Mouse (Mus musculus): ENCODE results near the gene Adprh. TPM values are rescaled to one million over a fixed set of nuclear protein-coding genes. Genes with fewer than 3 reads are reported as not detected.

Adprh gene
- total RNA-seq, 2 experiments from 2014 or later, result 16.4 to 18.1 TPM

DNA sequence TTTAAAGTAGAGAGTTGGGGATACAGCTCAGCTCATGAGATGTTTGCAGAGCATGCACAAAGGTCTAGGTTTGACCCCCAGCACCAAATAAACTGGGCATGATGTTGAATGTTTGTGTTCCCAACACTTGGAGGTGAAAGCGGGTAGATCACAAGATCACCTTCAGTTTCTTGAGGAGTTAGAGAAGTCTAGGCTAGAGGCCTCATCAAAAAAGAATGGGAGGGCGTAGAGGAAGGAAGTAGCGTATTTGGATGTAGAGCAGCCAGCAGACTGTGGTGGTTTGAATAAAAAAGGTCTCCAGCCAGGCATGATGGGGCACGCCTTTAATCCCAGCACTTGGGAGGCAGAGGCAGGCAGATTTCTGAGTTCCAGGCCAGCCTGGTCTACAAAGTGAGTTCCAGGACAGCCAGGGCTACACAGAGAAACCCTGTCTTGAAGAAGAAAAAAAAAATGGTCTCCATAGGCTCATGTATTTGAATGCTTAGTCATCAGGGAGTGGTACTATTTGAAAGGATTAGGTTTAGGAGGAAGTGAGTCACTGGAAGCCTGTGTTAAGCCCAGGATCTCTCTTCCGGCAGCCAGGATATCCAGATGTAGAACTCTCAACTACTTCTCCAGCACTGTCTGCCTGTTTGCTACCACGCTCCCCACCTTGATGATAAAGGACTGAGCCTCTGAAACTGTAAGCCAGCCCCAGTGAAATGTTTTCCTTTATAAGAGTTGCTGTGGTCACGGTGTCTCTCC is 8.6 kb downstream of the Adprh start:
- DNase-seq (ENCODE audit: low spot score), result no peak

DNA sequence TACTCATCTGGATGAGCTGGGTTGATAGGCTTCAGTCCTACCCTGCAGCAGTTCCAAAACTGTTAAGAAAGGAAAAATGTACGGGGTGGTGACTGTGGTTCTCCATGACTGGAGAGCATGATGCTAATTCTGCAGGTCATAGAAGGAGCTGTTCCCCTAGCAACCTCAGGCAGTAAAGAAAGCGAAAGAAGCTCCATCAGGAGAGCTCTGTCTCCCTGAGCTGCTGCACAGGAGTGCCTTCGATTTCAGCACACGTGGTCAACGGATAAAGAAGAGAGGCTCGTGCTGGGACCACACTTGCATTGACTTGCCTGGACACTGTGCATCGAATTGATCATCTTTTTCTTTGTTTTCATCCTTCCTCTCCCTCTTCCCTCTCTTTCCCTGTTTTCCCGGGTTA is 10.3 kb downstream of the Adprh start:
- no peak for DNase-seq (ENCODE audit: low spot score)

DNA sequence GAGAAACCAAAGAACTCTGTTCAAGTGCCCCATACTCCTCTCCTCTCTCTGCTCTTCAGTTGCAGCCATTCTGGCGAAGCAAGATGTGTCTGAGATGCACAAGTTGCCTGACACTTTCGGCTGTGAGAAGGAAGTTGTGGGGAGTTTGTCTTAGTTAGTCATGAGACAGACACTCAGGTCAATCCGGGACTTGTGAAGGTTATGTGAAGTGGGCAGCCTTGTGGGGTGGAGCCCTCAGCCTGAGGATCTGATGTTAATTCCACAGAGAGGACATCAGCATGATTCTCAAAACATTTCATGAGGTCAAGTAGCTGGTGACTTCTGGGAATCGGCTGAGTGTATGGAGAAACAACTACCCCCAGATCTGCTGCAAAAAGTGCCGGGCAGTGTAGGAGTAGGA is 10.9 kb downstream of the Adprh start:
- DNase-seq (ENCODE audit: low spot score), result no peak

DNA sequence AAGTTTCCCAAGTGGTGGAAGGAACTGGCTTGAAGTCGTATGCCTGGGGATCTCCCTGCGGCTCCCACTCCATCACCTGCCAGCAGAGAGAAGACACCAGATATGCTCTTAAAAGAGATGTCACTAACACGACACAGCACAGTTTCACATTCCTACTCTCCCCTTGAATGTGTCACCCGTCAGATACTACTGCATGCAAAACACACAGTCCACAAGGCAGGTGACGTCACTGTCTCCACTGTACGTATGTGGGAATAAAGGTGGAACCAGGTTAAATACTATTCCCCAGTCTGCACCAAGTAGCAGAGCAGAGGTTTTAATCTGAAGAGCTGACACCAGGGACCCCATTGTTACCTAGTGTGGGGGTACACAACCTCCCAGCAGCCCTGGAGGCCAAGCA is 12.1 kb downstream of the Adprh start:
- DNase-seq (ENCODE audit: low spot score), result no peak

DNA sequence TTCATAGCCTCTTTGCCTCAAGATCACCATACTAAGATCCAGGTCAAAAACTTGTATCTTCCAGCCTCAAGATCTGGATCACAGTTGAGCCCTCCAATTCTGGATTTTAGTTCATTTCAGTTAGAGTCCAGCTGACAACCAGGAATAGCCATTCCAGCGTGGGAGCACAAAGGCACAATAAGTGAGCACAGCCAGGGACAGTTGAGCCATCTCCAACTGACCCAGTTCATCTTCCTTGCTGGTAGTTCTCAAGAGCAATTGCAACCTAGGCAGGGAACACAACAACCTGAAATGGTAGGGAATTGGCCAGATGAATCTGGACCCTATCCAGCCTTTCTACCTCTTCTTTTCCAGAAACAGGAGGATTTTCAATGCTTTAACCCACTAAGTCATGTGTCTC is 13.3 kb downstream of the Adprh start:
- no peak for DNase-seq (ENCODE audit: low spot score)

DNA sequence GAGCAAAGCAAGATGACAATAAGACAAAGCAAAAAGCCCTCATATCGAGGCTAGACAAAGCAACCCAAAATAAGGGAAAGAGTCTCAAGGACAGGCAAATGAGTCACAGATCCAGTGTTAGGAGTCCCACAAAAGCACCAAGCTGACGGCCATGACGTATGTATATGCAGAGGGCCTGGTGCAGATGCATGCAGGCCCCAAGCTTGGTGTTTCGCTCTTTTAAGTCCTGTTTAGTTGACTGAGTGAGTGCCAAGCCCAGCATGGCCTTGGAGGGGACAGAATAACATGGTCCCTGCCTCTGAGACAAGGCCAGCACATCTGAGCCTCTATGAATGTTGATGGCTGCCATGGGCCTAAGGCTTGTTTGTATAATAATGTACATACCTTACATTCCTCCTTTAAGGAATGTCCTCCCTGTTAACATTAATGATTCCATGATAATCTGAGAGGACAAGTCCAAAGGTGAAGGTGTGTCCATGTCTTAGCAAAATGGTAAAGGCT is 18.2 kb downstream of the Adprh start:
- no peak for DNase-seq (ENCODE audit: low spot score)

DNA sequence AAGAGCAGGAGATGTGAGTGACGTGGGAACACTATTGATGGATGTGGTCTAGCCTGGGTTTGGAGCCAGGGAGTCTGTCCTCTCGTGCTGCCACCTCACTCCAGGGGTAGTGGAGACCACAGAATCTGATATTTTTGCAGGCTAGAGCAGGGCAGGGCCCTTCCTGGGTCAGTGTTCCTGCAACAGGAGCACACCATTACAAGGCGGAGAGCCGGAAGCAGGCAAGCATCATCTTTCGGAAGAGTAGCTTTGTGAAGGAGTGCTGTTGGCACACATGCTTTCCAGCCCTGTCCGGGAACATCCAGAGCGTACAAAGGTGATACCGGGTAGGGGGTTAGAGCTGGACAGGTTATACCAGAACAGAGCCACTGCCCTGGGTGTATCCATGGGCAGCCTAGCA is 19.0 kb downstream of the Adprh start:
- no peak for DNase-seq (ENCODE audit: low spot score)

DNA sequence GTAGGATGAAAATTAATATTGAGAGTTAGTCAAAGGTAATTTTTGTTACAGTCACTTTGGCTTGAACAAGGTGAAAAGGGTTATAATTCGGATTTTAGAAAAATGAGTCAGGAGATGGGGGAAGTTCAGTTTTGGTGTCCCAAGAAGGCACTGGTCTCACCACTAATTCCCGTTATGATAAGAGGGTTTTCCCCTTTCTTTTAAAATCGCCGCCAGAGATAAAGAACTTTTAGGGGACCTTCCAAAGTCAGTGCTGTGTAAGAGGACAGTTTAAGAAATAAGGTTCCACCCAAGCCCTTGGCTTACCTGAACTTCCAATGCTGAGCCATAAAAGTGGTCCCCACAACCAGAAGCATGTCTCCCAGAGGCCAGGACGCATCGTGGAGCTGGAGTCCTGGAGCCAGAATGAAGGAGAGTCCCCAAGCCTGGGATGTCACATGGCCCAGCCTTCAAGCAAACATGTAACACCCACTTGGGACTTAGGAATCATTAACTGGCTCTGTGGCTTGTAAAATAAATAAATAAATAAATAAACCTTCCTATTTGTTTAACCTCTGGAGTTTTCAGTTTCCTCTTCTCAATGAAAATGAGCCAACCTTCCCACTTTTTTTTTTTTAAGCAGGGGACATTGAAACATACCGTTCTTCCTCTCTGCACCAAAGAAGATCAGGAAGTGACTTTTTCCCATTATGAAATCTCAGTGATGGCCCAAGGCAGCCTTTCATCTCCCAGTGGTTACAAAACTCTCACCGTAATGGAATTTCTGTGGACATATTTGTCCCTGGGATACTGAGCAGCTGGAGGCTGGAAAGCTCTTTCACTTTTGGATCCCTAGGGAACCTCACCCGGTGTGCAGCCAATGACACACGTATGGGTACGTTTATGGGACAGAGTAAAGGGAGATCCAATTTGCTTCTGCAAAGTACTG is 19.7 kb downstream of the Adprh start, which contains the start of gene Pla1a:
Pla1a (minus strand) TSS at position 648 of the 928 bp plus-strand sequence.
- DNase-seq (ENCODE audit: low spot score), result peak; percentile 55

DNA sequence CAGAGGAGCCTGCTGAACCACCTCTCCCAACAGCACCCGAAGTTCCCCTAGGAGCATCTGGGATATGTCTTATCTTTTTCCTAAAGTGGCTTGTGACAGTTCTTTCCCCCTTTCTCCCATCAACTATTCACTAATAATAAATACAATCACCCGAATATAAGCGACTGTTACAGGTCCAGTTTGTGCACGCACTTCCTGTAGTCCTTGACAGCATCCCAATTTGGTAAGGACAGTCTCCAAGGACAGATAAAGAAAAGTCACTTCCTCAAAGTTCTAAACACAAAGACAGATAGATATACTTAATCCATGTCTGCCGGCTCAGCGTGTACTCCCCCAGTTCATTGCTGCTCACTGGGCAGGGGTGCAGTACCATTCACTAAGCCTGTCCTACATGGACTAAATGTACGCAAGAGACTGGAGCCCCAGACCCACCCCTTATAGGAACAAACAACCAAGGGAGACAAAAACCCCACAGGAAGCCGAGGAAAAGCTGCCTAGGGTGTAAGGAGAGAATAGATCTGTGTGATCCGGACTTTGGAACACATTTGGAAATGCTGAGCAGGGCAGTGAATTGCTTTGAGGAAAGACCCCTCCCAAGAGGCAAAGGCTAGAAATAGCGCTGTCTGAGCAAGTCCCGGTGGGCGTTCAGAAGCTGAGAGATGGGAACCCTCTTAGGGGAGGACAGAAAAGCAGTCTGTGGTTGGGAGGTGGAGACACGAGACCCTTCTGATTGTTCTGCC is 20.9 kb downstream of the Adprh start:
- DNase-seq (ENCODE audit: low spot score), result no peak

DNA sequence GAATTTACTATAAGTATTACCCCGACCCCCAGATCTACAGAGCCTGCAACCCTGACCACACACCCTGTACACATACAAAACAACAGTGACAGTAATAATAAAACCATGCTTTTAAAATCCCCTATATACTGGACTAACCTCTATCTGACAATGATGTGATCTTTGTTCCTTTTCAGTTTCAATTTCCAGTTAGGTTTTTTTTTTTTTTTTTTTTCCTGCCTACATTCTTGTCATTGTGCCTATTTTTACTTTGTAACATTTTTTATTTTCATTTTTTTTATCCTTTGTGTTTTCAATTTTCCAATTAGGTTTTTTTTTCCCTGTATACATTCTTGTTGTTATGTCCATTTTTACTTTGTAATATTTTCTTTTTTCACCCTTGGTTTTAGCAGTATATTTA is 26.7 kb downstream of the Adprh start:
- DNase-seq (ENCODE audit: low spot score), result no peak

DNA sequence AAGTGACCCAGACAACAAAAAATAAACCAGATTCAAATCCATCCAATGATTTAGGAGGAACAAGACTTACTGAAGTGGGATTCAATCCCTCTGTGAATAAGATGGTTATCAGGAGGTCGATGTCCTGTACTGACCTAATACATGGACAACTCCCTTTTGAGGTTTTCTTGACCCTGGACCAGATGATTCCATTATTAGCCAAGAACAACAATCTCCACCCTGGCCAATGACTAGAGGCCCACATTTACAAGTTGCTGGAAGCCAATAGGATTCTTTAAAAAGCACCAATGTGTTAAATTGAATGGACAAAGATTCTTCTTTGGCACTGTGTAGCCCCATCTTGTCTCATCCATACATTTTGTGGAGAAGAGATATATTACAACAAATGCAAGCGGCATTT is 27.1 kb downstream of the Adprh start:
- peak; percentile 54 for DNase-seq (ENCODE audit: low spot score)

DNA sequence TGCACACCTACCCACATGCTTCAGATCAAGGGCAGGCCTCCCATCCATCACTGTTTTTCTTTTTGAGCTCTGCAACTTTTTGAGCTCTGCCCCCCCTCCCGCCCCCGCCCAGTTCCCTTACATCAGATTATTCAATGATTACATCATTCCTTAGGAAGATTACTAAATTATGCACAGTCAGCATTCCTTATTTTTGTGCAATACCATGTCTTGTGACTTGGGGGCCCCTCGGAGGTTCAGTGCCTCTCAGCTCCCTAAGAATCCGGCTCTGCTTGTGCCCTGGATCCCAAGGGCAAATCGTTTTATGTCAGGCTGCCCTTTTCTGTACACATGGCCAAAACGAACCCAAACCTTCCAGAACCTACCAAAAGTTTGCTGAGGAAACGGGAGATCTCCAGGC is 37.5 kb downstream of the Adprh start:
- no peak for DNase-seq (ENCODE audit: low spot score)

DNA sequence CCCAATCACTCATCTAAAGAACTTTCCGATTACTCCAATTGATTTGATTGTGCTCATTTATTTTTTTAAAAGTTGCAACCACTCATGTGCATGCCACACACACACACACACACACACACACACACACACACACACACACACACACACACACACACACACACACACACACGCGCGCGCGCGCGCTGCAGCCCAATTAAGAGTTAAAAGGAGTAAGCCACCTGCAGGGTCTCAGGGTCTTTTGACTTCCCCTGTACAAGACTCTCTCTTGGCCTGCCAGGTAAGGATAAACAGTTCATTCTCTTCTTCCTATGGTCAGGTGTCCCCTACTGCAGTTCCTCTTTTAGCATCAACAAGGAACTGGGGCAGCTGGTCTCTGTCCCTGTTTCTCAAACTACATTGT is 44.1 kb downstream of the Adprh start:
- no peak for DNase-seq (ENCODE audit: low spot score)

DNA sequence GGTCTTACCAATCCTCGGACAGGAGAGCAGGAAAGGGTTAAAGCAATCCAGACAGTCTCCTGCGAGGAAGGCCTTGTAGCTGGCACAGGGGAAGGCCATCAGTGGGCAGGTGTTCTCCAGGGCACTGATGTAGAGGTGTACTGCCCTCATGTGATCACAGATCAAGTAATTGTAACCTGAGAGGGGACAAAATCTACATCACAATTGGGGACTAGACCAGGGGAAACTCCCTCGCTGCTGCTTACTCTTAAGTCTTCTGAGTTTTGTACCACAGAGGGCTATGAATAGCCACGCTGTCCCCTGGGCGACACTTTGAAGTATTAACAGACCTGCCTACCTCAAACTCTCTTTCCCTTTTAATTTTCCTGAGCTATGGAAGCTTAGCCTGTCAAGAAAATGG is 44.9 kb downstream of the Adprh start:
- DNase-seq (ENCODE audit: low spot score), result no peak

DNA sequence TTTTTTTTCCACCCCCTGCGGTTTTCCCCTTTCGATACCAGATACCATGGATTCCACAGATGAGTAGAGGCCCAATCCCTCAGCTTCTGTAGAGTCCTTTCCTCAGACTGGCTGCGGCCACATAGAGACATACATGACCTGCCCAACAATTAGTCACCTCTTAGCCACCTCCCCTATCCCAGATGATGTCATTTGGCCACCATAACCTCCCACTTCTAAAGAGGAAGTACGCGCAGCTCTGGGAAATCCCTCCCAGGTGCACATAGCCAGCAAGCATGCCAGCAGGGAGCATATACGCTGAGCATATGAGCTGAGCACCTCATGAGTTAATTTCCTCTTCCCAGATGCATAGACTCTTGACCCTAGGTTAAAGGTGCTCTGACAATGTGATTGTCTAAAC is 45.8 kb downstream of the Adprh start:
- DNase-seq (ENCODE audit: low spot score), result no peak

DNA sequence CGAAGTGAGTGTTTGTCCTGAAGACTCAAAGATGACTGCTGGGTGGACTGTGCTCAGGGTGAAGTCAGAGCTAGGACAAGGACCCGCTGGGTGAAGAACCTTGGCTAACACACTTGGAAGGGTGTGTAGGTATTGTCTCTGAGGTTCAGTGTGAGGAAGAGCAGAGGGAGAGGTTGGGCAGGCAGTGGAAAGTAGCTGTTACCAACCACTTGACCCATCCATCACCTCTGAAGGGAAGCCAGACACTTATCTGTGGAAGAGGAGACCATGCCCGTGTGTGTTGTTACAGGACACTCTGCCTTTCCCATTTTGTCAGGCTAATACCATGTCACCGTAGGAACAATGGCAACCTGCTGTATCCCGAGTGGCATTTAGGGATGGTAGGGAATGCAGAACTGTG is 46.2 kb downstream of the Adprh start:
- DNase-seq (ENCODE audit: low spot score), result no peak

DNA sequence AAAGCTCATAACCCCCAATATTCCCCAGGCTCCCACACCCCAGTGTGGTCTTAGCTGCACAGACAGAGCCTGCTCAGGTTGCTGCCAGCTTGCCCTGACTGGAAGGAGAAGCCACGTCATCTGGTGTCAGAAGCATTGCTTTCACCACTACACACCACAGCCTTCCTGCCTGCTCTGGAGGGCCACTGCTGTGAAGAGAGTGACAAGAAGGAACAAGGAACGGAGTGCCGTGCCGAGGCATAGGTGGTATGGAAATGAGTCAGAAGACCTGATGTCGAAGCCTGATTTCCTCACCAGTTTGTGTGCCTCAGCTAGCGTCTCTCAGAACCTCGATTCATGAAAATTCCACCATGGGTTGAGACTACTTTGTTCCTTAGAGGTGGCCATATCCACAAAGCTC is 48.9 kb downstream of the Adprh start:
- DNase-seq (ENCODE audit: low spot score), result no peak

DNA sequence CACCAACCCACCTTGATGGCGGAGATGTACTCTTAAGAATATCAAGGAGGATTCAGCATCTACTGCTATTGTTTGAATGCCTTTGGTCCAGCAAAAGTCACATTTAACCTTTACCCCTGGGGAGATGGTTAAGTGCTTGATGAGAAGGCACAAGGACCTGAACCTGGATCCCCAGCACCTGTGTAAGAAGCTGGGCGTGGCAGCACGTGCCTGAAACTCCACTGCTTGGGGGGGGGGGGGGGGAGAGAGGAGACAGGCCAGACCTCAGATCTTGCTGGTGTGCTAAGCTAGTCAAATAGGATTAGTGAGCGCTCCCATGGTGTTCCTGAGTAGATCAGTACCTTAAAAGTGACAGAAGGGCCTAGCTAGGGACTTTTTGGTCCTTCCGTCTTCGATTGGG is 51.0 kb downstream of the Adprh start:
- DNase-seq (ENCODE audit: low spot score), result no peak

DNA sequence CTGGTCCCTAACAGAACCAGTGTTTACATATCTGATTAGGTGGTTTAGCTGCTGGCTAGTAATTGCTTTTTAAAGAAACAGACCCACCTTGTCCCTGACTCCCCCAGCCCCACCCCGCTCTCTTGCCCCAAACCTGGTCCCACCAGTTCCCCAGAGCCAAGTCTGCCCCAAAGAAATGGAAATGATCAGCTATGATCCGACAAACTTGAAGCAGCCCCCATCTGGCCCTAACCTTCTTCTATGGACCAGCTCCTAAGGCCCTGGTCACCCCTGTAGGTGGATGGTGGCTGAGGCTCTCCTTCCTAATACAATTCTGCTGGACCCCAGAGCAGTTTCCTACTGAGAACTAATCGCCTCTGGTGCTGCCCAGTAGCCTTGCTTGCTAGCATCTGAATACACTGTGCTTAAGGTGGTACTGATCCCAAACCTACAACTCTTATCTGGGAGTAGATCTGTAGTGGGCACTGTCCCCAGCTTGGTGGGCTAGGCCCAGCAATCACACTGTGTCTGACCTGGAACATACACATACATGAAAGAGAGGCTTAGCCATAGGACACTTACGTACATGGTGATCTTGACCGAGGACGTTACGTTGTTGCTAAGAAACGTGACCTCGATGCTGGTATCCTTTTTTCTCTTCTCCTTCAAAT is 52.1 kb downstream of the Adprh start:
- no peak for DNase-seq (ENCODE audit: low spot score)

DNA sequence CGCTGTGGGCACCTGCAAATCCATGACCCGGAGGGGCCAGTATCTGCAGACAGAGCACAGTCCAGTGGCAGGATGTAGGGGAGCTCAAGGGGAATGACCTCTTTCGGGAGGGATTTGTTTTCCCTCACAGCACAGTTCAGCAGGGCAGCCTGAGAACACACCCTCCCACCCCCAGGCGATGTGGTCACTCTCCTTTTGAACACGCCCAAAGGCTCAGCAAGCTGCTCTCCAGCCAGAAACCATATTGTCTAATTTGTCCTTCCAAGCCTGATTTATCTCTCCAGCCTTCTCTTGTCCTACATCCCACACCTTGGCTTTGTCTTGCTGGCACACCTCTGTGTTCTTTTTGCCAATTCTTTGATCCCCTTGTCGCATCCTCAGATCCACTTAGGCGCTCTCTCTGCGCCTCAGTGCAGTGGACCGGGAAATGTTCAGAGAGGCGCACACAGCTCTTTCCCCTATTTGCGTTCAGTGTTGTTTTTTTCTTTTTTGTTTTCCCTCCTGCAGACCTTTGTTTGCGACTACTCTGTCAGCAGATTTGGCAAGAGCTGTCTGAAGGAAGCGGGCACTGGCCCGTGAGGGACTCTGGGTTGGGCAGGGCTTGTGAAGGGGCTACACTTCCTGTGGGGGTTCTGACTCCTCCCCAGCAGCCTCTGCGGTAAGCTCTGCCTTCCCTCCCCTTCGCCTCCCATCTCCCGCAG is 52.8 kb downstream of the Adprh start:
- peak; percentile 66 for DNase-seq (ENCODE audit: low spot score)

DNA sequence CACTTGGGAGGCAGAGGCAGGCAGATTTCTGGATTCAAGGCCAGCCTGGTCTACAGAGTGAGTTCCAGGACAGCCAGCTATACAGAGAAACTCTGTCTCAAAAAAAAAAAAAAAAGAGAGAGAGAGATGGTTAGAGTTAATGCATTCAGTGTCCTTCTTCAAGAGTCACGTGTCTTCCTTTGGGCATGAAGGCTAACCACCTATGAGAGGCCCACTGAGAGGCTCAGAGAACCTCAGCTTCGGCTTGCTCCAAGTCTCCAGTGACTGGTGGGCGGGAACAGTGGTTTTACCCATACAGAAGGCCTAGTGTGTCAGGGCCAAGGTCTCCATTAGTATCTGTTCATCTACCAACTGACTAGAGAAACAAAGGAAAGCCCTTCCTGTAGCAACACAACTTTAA is 53.4 kb downstream of the Adprh start:
- no peak for DNase-seq (ENCODE audit: low spot score)

Measured in gastrocnemius, adult 18-20 months (tissue).